Mouse (Mus musculus) lung, postnatal 10 days (tissue): ENCODE measurements around the gene Ddah2.

Experiments
- DNase-seq: peaks from one replicate; pipeline ENCODE4 v3.0.0; 2021

Ddah2 gene

GRCm38 (mm10) chr17:35052271-35052798, 6.5 kb upstream of the Ddah2 start:
- DNase-seq = no peak

DNA sequence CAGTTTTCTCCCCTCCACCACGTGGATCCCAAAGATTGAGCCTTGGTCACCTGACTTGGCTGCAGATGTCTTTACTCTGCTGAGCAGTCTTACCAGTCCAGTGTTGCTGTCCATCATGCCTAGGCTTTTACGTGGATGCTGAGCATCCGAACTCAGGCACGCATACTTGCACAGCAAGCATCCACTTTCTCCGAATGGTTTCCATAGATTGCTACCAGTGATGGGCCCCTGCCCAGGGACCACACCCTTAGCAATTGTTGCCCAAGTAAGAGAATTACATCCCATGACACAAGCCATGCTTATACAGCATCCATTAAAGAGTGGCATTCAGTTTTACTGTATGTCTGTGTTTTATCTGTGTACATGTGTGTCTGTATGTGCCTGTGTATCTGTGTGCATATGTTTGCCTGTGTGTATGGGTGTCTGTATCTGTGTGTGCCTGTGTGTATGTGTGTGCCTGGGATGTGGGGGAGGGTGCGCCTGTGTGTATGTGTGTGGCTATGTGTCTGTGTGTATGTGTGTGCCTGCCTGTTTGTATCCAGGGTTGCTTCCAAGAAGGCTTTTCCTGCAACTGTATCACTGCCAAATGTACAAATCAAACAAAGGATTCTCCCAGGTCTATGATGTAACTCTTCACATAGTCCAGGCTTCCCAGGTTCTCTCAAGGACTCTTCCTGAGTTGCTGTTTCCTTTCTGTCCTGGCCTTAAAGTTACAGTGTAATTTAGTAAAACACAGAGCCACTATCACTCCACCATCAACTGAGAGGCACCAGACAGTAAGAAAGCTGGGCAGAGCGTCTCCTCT, 2.9 kb upstream of the Ddah2 start:
- DNase-seq = peak; percentile 43

DNA sequence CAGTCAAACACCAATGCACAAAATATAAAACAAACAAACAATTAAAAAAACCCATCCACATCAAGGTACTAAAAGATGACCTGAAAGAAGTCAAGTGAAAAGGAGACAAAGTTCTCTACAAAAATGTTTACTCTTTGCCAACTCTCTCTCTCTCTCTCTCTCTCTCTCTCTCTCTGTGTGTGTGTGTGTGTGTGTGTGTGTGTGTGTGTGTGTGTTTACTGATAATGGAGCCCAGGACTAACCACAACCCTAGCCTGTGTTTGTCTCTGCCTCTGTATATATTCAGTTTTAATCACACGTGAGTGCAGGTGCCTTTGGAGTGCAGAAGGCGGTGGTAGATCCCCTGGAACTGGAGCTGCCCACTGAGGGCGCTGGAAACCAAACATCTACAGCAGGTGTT, 1.7 kb upstream of the Ddah2 start:
- no peak for DNase-seq

DNA sequence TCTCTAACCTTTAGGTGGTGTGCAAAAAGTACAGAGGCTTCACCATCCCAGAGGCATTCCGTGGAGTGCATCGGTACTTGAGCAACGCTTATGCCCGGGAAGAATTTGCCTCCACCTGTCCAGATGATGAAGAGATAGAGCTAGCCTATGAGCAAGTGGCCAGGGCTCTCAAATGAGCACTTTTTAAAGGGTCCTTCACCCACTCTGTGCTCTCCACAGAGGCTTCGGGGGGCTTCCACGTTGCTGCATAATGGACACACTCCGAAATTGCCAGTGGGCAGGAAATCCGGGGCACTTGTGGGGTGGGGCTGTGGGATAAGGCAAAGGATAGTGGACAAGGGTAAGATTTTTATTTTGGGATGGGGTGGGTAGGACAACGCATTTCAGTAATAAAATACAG, 519 bp upstream of the Ddah2 start:
- no peak for DNase-seq

DNA sequence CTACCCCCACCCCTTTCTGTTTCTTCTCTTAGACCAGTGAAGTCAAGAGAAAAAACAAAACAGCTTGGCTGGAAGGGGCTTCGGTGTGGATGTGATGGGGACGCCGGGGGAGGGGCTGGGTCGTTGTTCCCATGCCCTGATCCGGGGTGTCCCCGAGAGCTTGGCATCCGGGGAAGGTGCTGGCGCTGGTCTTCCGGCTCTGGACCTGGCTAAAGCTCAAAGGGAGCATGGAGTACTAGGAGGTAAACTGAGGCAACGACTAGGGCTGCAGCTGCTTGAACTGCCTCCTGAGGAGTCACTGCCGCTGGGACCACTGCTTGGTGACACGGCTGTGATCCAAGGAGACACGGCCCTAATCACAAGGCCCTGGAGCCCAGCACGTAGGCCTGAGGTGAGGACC, 1.2 kb downstream of the Ddah2 start:
- no peak for DNase-seq

DNA sequence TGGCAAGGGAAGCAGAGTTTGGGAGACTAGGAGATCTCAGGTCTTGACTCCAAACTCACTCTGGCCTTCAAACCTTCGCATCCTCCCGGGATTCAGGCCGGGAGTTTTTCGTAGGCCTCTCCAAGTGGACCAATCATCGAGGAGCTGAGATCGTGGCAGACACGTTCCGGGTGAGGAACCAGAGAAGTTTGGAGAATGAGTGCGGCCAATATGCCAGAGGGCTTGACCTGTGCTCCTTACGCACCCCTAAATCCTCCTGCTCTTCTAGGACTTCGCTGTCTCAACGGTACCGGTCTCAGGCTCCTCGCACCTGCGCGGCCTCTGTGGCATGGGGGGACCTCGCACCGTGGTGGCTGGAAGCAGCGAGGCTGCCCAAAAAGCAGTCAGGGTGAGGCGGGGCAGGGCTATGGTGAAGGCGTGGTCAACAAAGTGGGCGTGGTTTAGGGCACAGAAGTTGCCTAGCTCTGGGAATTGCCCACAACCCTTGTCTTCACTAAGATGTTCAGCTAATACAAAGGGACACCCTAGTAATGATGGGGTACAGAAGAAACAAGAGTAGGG, 2.0 kb downstream of the Ddah2 start:
- peak; percentile 70 for DNase-seq

- DNase-seq = no peak
Measured at GRCm38 (mm10) chr17:35061299-35061698, 2.5 kb downstream of the Ddah2 start.

DNA sequence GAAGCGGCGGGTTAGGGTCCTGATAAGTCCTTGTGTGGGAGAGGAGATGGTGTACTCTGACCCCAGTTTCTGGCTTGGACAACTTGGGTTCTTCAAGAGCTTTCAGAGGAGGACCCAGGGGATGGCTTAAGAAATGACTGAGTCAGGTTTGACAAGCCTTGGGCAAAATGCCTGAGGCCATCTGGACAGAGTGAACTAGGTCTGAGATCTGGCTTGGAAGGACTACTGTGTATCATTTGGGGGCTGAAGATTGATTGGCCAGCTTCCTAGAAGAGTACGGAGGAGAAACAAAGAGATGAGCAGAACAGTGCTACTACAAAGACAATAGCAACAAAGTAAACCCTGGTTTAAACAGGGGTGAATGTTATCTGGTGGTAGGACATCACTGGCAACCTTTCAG, 4.6 kb downstream of the Ddah2 start:
- DNase-seq = no peak

- DNase-seq = no peak
Measured at GRCm38 (mm10) chr17:35064378-35064877, 5.6 kb downstream of the Ddah2 start.

DNA sequence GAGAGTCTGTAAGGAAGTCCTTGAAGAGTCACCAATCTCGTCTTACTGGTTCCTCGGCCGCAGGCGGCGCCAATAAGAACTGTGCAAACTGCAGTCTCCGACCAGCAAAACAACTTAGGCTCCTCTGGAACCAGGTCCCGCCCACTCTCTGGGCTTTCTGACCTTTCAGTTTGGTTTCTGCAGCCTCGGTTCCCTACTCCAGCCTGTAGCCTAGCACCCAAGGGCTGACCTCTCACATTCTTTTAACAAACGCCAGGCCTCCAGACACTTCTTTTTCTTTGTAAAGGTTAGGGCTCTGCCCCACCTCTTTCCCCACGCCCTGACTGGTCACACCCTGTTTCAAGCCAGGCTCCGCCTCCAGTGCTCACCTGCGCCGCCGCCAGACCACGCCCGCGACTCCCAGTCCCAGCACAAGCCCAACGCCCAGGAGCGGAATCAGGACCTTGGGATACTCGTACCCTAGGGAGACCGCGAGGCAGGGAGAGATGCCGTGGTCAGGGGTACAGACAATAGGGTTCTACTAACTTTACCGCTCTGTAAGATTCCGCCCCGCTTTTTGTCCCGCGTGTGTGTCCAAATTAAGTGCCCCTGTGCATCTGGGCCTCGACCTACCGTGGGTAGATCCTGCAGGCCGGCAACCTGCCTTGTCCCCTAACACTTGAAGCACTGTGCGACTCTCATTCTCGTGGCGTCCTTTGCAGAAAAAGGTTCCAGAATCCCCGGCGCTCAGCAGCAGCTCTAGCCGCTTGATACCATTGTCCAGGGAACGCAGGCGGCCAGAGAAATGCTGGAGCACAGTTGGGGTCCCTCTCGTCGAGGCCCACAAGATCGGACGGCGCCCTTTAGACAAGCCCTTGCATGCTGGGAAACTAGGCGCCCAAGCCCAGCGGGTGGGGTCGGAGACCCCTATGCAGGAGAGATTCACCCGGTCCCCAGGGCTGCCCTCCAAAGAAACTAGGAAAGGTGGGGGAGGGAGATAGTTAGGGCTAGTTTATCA, 6.4 kb downstream of the Ddah2 start, which contains the start of gene Ly6g6c:
Ly6g6c (plus strand) TSS at position 438 of the 997 bp plus-strand sequence.
- DNase-seq = peak; percentile 88

- no peak for DNase-seq
Measured at GRCm38 (mm10) chr17:35066084-35066483, 7.2 kb downstream of the Ddah2 start, which contains the start of gene Mpig6b. Gene Mpig6b, minus strand, starts transcription at chr17:35066184.

GRCm38 (mm10) chr17:35068213-35068914, 9.5 kb downstream of the Ddah2 start:
- DNase-seq = no peak

DNA sequence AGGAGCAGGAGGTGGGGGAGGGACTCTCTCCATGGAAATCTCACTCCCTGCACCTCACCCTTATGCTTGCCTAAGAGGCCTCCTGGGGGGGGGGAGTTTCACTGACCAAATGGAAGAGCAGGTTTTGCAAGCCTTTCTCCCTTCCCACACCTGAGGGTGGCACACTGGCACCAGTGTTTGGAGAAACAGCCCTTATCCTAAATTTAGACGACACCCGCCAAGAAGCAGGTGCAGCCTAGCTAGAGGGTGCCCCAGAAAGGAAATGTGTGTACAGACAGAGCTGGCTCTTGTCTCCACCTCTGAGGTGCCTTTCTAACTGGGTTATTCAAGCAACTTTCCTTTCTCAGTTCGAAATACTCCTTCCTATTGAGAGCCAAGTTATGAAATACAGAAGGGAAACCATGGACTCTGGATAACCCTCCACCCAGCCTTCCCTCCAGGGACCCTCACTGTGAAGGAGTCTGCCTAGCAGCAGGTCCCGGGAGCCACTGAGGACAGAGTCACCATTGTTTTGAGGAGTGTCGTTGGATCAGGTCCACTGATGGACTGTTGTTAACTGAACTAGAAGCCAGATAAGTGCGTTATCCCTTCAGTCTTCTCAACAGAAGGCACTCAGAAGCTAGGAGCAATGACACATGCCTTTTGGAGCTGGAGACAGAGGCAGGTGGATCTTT, 11.9 kb downstream of the Ddah2 start:
- peak; percentile 55 for DNase-seq

DNA sequence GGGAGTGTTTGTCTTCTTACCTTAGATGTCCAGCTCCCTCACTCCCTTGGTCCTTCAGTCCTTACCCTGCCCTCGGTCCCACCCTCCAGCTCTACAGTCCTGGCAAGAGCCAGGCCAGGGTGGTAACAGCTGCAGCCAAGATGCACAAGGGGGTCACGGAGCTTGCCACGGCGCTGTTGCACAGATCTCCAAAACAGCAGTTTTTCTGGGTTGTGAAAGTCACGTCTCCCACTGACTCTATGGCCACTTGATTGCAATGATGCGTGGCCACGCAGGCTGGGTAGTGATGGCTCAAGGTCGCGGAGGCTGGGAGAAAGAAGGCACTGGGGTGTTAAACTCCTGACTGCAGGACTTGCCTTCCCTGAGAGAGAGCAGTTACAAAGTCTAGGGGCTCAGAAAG, 12.6 kb downstream of the Ddah2 start:
- no peak for DNase-seq

DNA sequence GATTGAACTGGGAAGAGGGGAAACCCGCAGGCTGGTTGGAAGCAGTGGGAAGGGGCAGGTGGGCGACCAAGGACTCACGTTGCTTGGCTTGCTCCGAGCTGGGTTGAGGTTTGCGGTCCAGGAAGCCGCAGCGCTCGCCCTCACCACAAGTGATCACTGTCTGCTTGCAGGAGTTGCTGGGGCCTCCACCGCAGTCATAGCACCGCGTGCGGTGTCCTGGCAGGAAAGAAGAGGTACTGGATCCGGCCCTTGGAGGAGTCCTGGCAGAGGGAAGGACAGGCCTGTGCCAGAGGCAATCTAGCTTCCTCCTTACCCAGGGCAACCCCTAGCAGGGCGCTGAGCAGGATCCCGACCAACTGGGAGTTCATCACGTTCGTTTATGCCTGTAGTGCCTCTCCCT, 15.3 kb downstream of the Ddah2 start:
- no peak for DNase-seq

DNA sequence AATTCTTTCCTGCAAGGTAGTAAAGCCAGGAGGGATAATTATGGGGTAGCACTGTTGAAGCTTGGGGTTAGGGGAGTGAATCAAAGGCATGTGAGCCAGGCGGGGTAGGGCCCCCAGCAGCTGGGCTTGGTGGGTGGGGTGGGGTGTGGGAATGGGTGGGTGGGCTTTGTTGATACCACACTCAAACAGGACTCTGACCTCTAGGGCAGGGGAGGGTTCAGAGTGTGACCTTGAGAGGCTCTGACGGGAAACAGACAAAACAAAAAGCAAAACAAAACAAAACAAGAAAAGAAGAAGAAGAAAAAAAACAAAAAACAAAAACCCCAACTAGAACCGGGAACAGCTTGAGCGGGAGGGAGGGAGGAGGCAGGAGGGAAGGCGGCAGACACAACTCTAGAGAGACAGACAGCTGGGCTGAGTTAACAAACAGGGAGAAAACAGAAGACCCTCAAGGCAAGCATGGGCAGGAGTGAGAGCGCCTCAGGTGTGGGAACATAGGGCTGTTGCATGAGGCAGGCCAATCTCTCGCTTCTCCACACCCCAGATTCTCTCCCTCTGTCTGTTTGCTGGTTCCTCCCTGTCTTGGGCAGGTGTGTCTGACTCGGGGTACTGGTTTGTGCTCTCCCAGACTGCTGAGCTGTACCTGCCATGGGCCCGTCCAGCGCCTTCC, 17.8 kb downstream of the Ddah2 start, which contains the start of gene Ly6g6e:
Ly6g6e (plus strand) TSS at position 396 of the 670 bp plus-strand sequence.
- no peak for DNase-seq

- no peak for DNase-seq
Measured at GRCm38 (mm10) chr17:35077285-35077684, 18.4 kb downstream of the Ddah2 start.

- DNase-seq = peak; percentile 82
Measured at GRCm38 (mm10) chr17:35077786-35078233, 19.0 kb downstream of the Ddah2 start, which contains the start of gene Ly6g6d. Gene Ly6g6d, minus strand, starts transcription at chr17:35078065.

GRCm38 (mm10) chr17:35079778-35080177, 20.9 kb downstream of the Ddah2 start:
- no peak for DNase-seq

GRCm38 (mm10) chr17:35080248-35080647, 21.4 kb downstream of the Ddah2 start:
- no peak for DNase-seq

DNA sequence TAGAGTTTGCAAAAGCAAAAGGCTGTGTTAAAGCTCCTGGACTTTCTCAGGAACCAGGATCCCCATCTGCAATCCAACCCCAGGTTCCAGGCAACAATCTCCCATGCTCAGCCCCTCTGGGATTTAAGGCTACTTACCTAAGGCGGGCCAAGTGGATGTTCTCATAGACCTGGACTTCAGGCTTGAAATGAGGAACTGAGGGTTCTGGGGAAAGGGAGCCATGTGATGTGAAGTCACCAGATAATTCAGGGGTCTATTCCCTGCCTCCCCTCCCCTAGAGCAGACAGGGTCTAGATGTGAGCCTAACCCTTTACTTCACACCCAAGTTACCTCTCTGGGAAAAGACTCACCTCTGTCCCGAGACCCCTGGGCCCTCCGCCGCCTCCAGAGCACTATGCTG, 21.9 kb downstream of the Ddah2 start:
- no peak for DNase-seq
